Mouse (Mus musculus) c-Kit-positive CD71-negative TER-119-negative erythroid progenitor cells, embryonic 14.5 days (primary cell): Measurements from ENCODE around the gene BC005561.
"Not testable (repeated sequence)": the region's sequence is repeated elsewhere in the genome, so short reads cannot be mapped to it uniquely, and the experiment has no call there.

Experiments used
- DNase-seq: peaks from one replicate; pipeline ENCODE4 v3.0.0-alpha.2; 2013; ENCODE audit warnings: low read depth

BC005561 gene

GRCm38 (mm10) chr5:104508195-104508891, at the start of gene BC005561:
TSS of gene BC005561 (plus strand) at chr5:104508352.
- DNase-seq, result peak; percentile 55

GRCm38 (mm10) chr5:104458832-104459705, 49.1 kb upstream of the BC005561 start, which contains the start of gene Pkd2:
TSS of gene Pkd2 (plus strand) at chr5:104459450.
- no peak for DNase-seq

- DNase-seq, result no peak
Observed at GRCm38 (mm10) chr5:104459706-104460455, 48.3 kb upstream of the BC005561 start.

DNA sequence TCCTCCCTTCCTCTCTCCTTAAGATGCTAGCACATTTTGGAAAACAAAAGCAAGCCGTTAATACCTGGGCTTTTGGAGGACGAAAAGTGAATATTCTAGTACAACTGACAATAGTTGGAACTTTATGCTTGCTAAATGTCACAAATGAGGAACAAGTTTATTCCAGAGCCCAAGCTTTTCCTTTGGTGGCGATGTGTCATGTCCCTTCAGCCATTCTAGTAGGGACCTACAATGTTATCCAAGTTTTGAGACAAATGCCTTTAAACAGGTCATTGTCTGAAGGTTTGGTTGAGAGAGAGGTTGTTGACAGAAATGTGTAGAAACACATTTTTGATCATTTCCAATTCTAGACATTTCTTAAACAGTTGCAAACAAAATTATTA, 47.7 kb upstream of the BC005561 start:
- no peak for DNase-seq

DNA sequence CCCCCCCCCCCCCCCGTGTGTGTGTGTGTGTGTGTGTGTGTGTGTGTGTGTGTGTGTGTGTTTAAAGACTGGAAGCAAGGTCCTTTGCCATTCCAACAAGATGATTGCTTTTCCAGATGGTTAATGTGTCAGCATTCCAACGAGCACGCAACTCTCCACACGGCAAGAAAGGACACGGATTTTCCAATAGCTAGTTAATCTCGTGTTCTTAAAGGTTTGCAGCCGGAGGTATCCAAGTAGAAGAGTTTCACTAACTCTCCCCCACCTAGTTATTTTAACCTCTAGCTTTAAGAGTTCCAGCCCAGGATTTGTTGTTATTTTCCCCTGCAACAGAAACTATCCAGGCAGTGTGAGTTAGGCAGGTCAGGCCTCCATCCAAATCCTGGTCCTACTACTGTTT, 47.3 kb upstream of the BC005561 start:
- DNase-seq, result no peak

DNA sequence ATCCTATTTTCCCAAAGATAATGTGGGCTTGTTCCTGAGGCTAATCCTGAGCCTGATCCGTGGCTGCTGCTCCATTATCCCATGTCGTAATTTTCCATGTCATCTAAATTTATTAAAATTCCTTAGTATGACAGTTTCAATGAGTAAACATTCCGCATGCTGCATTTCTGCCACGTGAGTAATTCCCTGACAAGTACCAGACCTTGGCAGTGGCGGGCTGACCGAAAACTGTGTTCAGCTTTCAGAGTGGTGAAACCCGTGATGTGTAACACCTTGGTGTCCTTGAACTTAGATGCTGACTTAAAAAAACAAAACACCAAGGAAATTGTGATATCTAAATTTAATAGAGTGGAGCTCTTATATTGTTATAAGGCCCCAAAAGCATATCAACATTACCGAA, 42.9 kb upstream of the BC005561 start:
- no peak for DNase-seq

DNA sequence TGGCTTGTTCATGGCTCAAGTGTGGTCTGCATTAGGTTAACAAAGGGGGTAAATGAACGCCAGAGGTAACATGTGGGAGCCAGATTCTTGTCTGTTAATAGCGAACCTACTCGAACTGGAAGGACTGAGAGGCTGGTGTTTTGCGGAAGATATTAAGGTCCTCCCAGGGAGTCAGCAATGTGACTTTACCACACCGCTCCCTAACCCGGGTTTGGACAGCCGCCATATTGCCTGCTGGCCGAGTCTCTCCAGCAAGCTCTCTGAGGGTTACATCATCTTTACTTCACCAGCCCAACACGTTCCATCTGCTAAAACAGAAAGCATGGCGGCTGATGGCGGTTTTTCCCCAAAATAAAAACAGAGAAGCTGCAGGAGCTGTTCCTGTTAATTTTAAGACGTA, 42.4 kb upstream of the BC005561 start:
- no peak for DNase-seq

GRCm38 (mm10) chr5:104466816-104467215, 41.3 kb upstream of the BC005561 start:
- no peak for DNase-seq

- no peak for DNase-seq
Observed at GRCm38 (mm10) chr5:104468586-104468985, 39.6 kb upstream of the BC005561 start.

DNA sequence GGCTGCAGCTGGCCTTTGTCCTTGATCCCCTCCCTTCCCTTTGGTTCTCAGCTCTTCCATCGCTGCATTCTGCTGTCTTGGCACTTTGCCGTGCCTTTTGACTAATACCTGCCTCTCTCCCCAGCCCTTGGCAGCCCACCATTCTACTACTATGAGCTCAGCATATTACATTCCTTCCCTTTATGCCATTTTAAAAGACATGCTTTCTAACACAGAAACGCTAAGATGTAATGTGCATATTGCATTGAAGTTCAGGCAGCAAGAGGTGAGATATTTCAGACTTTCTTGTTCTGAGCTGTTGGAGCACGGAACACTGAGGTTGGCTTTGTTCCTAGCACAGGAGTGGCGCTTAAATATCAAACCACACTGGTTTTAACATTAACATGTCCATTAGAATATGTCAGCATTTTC, 37.2 kb upstream of the BC005561 start:
- DNase-seq, result no peak

DNA sequence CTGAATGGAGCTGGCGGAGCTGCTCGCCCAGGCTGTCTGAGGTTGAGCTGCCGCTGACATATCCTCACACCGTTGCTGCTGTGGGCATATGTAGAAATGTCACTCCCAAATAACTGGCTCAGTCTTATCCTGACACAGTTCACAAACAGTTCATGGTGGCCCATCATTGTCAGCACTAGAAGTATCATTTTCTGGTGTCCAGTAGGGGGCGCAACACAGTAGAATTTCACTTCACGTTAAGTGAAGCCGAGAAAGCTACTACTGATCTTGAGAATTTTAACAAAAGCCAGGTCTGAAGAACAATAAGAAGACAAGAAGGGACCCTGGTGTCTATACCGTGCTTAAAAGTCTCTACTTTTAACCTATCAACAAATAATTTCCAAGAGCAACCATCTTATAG, 35.8 kb upstream of the BC005561 start:
- no peak for DNase-seq

DNA sequence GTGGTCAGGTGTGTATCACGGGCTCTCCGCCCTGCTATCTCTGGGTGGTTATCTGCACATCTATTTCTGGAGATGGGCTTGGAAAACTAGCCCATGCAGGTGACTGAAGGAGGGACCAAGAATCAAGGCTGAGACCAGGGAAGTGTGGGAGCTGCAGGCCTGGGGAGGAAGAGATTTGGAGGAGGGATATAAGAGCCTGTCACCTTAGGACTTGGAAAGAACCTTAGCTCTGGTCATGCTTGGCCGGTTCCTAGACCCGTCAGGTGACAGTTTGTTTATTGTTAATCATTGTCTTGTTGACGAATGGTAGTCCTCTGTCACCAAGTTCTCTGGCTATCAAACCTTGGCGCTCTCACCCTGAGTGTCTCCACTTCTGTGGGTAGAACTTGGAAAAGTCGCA, 27.8 kb upstream of the BC005561 start:
- no peak for DNase-seq

GRCm38 (mm10) chr5:104482856-104483255, 25.3 kb upstream of the BC005561 start:
- DNase-seq, result no peak

GRCm38 (mm10) chr5:104491561-104491960, 16.6 kb upstream of the BC005561 start:
- no peak for DNase-seq

DNA sequence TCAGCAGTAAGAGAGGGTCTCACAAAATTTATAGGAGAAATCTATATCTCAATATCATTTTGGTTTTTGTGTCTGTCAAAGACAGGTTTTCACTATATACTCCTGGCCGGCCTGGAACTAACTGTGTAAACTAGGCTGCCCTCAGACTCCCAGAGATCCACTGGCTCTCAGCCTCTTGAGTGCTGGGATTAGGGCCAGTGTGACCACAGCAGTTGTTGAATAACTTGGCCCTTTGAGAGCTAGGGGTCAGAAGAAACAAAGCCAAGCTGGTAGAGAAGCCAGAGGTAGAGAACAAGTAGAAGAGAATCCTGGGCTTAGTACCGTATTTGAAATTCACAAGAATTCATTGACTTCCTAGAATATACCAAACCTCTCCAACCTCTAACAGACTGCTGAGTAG, 3.3 kb upstream of the BC005561 start:
- DNase-seq, result no peak

DNA sequence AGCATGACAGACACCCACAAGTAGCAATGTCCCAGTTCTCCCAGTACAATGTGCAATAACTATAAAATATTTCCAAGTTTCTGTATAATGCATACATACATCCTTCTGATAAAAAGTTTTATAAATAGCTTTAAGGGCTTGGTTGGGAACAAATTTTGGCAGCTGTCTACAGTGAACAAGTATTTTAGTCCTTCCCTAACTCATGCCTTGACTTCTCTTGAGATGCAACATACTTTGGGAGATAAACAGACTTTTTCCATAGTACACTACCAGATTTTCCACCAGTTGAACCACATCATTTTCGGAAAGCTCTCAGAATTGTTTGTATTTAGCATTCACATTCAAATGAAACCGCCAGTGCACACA, 340 bp upstream of the BC005561 start:
- DNase-seq, result no peak

- no peak for DNase-seq
Observed at GRCm38 (mm10) chr5:104511211-104511610, 3.1 kb downstream of the BC005561 start.

DNA sequence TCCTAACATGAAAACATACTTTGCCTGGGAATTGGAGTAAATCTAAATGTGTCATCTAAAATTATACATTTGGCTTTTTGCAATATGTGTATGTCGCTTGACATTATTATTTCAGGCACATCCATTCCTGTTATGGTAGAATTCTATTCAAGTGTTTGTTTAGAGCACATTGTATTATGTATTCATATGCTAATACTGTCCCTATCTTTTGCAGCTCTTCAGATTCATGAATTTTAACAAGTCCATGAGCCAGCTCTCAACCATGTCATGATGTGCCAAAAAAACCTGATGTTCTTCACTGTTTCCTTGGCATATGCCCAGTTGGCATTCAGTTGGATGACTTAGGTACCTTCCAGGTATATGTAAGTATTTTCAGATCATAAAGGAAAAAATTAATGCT, 30.5 kb downstream of the BC005561 start:
- no peak for DNase-seq

GRCm38 (mm10) chr5:104539331-104539730, 31.2 kb downstream of the BC005561 start:
- DNase-seq, result no peak

GRCm38 (mm10) chr5:104568079-104568478, 59.9 kb downstream of the BC005561 start:
- not testable (repeated sequence) for DNase-seq

DNA sequence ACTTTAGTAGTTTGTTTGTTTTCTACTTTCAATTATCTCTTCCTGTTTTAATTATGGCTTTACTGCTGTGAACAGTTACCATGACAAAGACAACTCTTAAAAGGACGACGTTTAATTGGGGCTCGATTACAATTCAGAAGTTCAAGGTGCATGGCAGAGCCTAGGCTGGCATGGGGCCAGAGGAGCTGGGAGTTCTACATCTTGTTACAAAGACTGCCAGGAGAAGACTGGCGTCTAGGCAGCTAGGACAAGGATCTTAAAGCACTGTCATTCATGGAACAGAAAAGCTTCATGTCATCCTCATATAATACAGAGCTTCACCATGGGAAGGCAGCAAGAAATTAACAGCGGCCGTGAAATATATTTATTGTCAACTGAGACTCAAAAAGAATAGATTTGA, 62.6 kb downstream of the BC005561 start:
- DNase-seq, result no peak

- peak; percentile 40 for DNase-seq
Observed at GRCm38 (mm10) chr5:104571282-104571921, 63.2 kb downstream of the BC005561 start.
